Mouse (Mus musculus) small intestine, adult 2 months (tissue): ENCODE measurements around the gene Acvr1.

Experiments
- CTCF ChIP-seq: fragments of 200-500 bp; IDR thresholded peaks from 2 replicates; pipeline ENCODE4 v1.5.1; 2012; ENCODE audit warnings: low read depth, mild to moderate bottlenecking, control low read depth, inconsistent platforms, low read length, moderate library complexity, mixed read lengths; ENCODE audit not compliant: insufficient replicate concordance, insufficient read length; ENCODE audit errors: extremely low read depth
- POLR2A ChIP-seq: fragments of 200-500 bp; IDR thresholded peaks from 2 replicates; pipeline ENCODE4 v1.6.1; 2012; ENCODE audit warnings: low read depth, mild to moderate bottlenecking, control low read depth, inconsistent platforms, low read length, moderate library complexity

- TF ChIP-seq POLR2A (no peak), CTCF (no peak)
Measured at GRCm38 (mm10) chr2:58529860-58530440, 37.0 kb downstream of the Acvr1 start.
